Mouse (Mus musculus): Measurements from ENCODE around the gene Gm21985. TPM values are rescaled to one million over a fixed set of nuclear protein-coding genes. Genes with fewer than 3 reads are reported as not detected.

Gm21985 gene
- polyA plus RNA-seq, 1 experiment, result 2.2 TPM

- Histone ChIP-seq H3K27me3 (ENCODE audit: control insufficient read depth, insufficient read depth, low read length, poor library complexity, severe bottlenecking) (no peaks in the 10 kb centered on the region), H3K9ac (ENCODE audit: low read depth, poor library complexity, severe bottlenecking) (peak overlapping the region; percentile 29; the same call in 1 of the 2 replicates), H3K36me3 (ENCODE audit: control insufficient read depth, insufficient read depth, low read length, poor library complexity, severe bottlenecking) (peaks cover 5% of the 10 kb centered on the region), H3K4me1 (ENCODE audit: control insufficient read depth, insufficient read depth, low read length) (no peaks in the 10 kb centered on the region), H3K9me3 (replicated peaks; ENCODE audit: control insufficient read depth, insufficient read depth, low read length, poor library complexity, severe bottlenecking) (no peaks in the 10 kb centered on the region), H3K27ac (ENCODE audit: insufficient read depth, low read length) (no peak overlapping the region), H3K4me3 (ENCODE audit: low read depth, low read length) (no peak overlapping the region)
- TF ChIP-seq EP300 (IDR thresholded peaks at IDR 0.05; ENCODE audit: insufficient read depth, low read depth, low read length), result no peak
- TF ChIP-seq CTCF (IDR thresholded peaks at IDR 0.05; ENCODE audit: low read depth, low read length), result no peak
- no peak for TF ChIP-seq POLR2A (IDR thresholded peaks at IDR 0.05; ENCODE audit: insufficient read depth, low read length)
Measured at GRCm38 (mm10) chr2:112267547-112268269, 1.6 kb downstream of the Gm21985 start.

DNA sequence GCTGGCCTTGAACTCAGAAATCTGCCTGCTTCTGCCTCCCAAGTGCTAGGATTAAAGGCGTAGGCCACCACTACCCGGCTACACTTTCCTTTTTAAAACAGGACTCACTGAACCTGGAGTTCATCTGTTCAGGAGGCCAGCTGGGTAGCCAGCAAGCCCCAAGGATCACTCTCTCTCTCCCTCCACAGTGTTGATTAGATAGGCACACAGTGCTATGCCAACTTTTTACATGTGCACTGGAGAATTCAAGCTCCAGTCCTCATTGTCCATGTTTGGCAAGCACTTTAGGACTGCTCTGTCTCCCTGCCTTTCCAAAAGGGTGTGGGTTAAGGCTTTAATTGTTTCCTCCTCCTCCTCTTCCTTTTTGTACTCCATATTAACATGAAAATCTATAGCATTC, 3.9 kb downstream of the Gm21985 start:
- H3K4me3 ChIP-seq (ENCODE audit: low read depth, low read length), result no peak overlapping the region
- H3K36me3 ChIP-seq (ENCODE audit: control insufficient read depth, insufficient read depth, low read length, poor library complexity, severe bottlenecking), result no peaks in the 10 kb centered on the region
- H3K27ac ChIP-seq (ENCODE audit: insufficient read depth, low read length), result no peak overlapping the region
- no peaks in the 10 kb centered on the region for H3K9me3 ChIP-seq (replicated peaks; ENCODE audit: control insufficient read depth, insufficient read depth, low read length, poor library complexity, severe bottlenecking)
- no peaks in the 10 kb centered on the region for H3K4me1 ChIP-seq (ENCODE audit: control insufficient read depth, insufficient read depth, low read length)
- no peaks in the 10 kb centered on the region for H3K27me3 ChIP-seq (ENCODE audit: control insufficient read depth, insufficient read depth, low read length, poor library complexity, severe bottlenecking)
- TF ChIP-seq CTCF (IDR thresholded peaks at IDR 0.05; ENCODE audit: low read depth, low read length) (no peak), POLR2A (IDR thresholded peaks at IDR 0.05; ENCODE audit: insufficient read depth, low read length) (no peak), EP300 (IDR thresholded peaks at IDR 0.05; ENCODE audit: insufficient read depth, low read depth, low read length) (no peak)
- no peak overlapping the region for H3K9ac ChIP-seq (ENCODE audit: low read depth, poor library complexity, severe bottlenecking)

DNA sequence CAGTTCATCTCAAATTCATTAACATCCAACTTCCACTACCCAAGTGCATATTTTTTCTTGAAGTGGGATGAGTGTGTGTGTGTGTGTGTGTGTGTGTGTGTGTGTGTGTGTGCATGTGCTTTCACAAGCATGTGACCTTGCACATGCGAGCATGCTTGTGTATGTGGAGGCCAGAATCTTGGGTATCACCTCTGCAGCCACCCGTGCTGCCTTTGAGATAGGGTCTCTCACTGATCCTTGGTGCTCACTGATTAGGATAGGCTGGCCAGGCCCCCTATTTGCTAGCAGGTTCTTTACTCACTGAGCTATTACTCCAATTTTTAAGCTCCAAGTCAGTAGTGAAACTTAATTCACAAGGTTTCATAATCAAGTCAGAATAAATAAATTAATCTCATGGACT, 6.8 kb downstream of the Gm21985 start:
- TF ChIP-seq POLR2A (IDR thresholded peaks at IDR 0.05; ENCODE audit: insufficient read depth, low read length) (no peak), EP300 (IDR thresholded peaks at IDR 0.05; ENCODE audit: insufficient read depth, low read depth, low read length) (no peak), CTCF (IDR thresholded peaks at IDR 0.05; ENCODE audit: low read depth, low read length) (no peak)
- Histone ChIP-seq H3K9ac (ENCODE audit: low read depth, poor library complexity, severe bottlenecking) (no peak overlapping the region), H3K4me1 (ENCODE audit: control insufficient read depth, insufficient read depth, low read length) (no peaks in the 10 kb centered on the region), H3K27me3 (ENCODE audit: control insufficient read depth, insufficient read depth, low read length, poor library complexity, severe bottlenecking) (no peaks in the 10 kb centered on the region), H3K27ac (ENCODE audit: insufficient read depth, low read length) (no peak overlapping the region), H3K36me3 (ENCODE audit: control insufficient read depth, insufficient read depth, low read length, poor library complexity, severe bottlenecking) (no peaks in the 10 kb centered on the region), H3K4me3 (ENCODE audit: low read depth, low read length) (no peak overlapping the region), H3K9me3 (replicated peaks; ENCODE audit: control insufficient read depth, insufficient read depth, low read length, poor library complexity, severe bottlenecking) (no peaks in the 10 kb centered on the region)

GRCm38 (mm10) chr2:112273474-112273873, 7.4 kb downstream of the Gm21985 start:
- TF ChIP-seq EP300 (IDR thresholded peaks at IDR 0.05; ENCODE audit: insufficient read depth, low read depth, low read length), result no peak
- Histone ChIP-seq H3K27me3 (ENCODE audit: control insufficient read depth, insufficient read depth, low read length, poor library complexity, severe bottlenecking) (no peaks in the 10 kb centered on the region), H3K9me3 (replicated peaks; ENCODE audit: control insufficient read depth, insufficient read depth, low read length, poor library complexity, severe bottlenecking) (no peaks in the 10 kb centered on the region), H3K4me3 (ENCODE audit: low read depth, low read length) (no peak overlapping the region), H3K4me1 (ENCODE audit: control insufficient read depth, insufficient read depth, low read length) (no peaks in the 10 kb centered on the region), H3K9ac (ENCODE audit: low read depth, poor library complexity, severe bottlenecking) (no peak overlapping the region), H3K36me3 (ENCODE audit: control insufficient read depth, insufficient read depth, low read length, poor library complexity, severe bottlenecking) (no peaks in the 10 kb centered on the region), H3K27ac (ENCODE audit: insufficient read depth, low read length) (no peak overlapping the region)

- no peak overlapping the region for H3K4me3 ChIP-seq (ENCODE audit: low read depth, low read length)
- no peaks in the 10 kb centered on the region for H3K4me1 ChIP-seq (ENCODE audit: control insufficient read depth, insufficient read depth, low read length)
- TF ChIP-seq POLR2A (IDR thresholded peaks at IDR 0.05; ENCODE audit: insufficient read depth, low read length), result no peak
- no peak for TF ChIP-seq EP300 (IDR thresholded peaks at IDR 0.05; ENCODE audit: insufficient read depth, low read depth, low read length)
- TF ChIP-seq CTCF (IDR thresholded peaks at IDR 0.05; ENCODE audit: low read depth, low read length), result no peak
- no peaks in the 10 kb centered on the region for H3K9me3 ChIP-seq (replicated peaks; ENCODE audit: control insufficient read depth, insufficient read depth, low read length, poor library complexity, severe bottlenecking)
- H3K36me3 ChIP-seq (ENCODE audit: control insufficient read depth, insufficient read depth, low read length, poor library complexity, severe bottlenecking), result no peaks in the 10 kb centered on the region
- H3K9ac ChIP-seq (ENCODE audit: low read depth, poor library complexity, severe bottlenecking), result no peak overlapping the region
- H3K27ac ChIP-seq (ENCODE audit: insufficient read depth, low read length), result no peak overlapping the region
- H3K27me3 ChIP-seq (ENCODE audit: control insufficient read depth, insufficient read depth, low read length, poor library complexity, severe bottlenecking), result no peaks in the 10 kb centered on the region
Measured at GRCm38 (mm10) chr2:112276870-112277269, 10.8 kb downstream of the Gm21985 start.

DNA sequence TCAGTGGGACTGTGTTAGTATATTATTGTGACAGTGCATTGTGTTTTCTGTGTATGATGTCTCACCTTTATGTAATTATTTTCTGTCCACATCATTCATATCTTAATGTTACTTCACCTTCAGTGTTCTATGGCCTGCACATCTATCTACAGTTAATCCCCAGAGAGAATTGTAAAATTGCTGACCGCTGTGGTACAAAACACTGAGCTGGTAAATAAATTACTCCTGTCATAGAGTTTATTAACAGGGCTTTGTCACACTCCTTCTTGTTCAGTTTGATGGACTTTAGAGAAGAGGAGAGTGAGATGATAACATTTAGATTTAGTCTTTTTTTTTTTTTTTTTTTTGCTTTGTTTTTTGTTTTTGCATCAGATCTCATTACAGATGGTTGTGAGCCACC, 16.7 kb downstream of the Gm21985 start:
- Histone ChIP-seq H3K9me3 (replicated peaks; ENCODE audit: control insufficient read depth, insufficient read depth, low read length, poor library complexity, severe bottlenecking) (no peaks in the 10 kb centered on the region), H3K4me3 (ENCODE audit: low read depth, low read length) (no peak overlapping the region), H3K27ac (ENCODE audit: insufficient read depth, low read length) (no peak overlapping the region), H3K27me3 (ENCODE audit: control insufficient read depth, insufficient read depth, low read length, poor library complexity, severe bottlenecking) (no peaks in the 10 kb centered on the region), H3K9ac (ENCODE audit: low read depth, poor library complexity, severe bottlenecking) (no peak overlapping the region), H3K36me3 (ENCODE audit: control insufficient read depth, insufficient read depth, low read length, poor library complexity, severe bottlenecking) (no peaks in the 10 kb centered on the region), H3K4me1 (ENCODE audit: control insufficient read depth, insufficient read depth, low read length) (no peaks in the 10 kb centered on the region)
- TF ChIP-seq EP300 (IDR thresholded peaks at IDR 0.05; ENCODE audit: insufficient read depth, low read depth, low read length) (no peak), CTCF (IDR thresholded peaks at IDR 0.05; ENCODE audit: low read depth, low read length) (no peak), POLR2A (IDR thresholded peaks at IDR 0.05; ENCODE audit: insufficient read depth, low read length) (no peak)
